Mouse (Mus musculus) liver, embryonic 14.5 days (tissue): ENCODE data around the gene Snf8.

Source experiments
- CTCF ChIP-seq: IDR thresholded peaks from 2 replicates; pipeline ENCODE4 v1.5.1; 2016; ENCODE audit warnings: antibody characterized with exemption, low read depth, control low read depth
- EP300 ChIP-seq: IDR thresholded peaks from 2 replicates; pipeline ENCODE4 v1.6.1; 2016; ENCODE audit warnings: antibody characterized with exemption, low read depth

DNA sequence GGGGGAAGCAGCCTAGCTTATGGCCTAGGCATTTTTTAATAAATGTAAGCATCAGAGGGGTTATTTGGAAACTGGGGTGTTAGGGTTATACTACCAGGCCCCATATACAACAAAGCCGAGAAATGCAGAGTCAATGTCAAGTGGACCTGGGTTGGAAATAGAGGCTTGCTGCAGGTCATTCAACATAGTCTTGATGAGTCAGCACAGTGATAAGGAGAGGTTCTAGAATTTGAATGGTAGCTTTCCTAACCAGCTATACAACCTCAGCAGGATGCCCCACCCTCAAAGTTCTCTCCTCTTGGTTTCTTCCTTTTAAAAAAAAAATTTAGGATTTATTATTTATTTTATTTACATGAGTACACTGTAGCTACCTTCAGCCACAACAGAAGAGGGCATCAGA lies 36.3 kb downstream of the Snf8 start:
- no peak for TF ChIP-seq EP300
- TF ChIP-seq CTCF, result no peak
